Mouse (Mus musculus): ENCODE measurements around the gene Plekhg3. TPM values are rescaled to one million over a fixed set of nuclear protein-coding genes. Genes with fewer than 3 reads are reported as not detected.

Plekhg3 gene
- 10 to 100 TPM; 23.4 to 28.6 (median 24.9) TPM for total RNA-seq (2022)

DNA sequence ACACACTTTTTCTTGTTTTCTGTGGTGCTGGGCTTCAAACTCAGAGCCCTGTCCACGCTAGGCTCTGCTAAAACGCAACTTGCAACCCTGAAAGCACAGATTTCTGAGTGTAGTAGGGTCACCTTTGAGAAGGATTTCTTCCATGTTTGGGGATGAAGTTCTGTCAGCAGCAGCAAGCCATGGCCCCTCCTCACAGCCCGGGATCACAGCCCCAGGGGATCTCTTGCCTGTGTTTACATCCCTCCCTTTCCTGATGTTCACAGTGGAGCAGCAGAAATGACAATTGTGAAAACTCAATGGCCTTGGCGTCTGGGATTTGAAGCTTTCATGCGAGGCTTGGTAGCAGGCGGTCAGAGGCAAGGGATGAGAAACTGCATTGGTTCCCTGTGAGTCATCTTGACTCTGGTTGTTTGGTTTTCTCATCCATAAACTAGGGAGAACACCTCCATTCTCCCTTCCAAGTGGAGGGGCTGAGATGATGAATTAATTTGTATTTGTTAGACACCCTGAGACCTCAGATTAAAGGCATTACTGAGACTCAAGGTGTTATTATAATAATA lies at the start of gene Plekhg3:
TSS of gene Plekhg3 (plus strand) at position 312 of the 560 bp plus-strand sequence.
- DNase-seq (ENCODE audit: low spot score in 2 of 2), result no peak

DNA sequence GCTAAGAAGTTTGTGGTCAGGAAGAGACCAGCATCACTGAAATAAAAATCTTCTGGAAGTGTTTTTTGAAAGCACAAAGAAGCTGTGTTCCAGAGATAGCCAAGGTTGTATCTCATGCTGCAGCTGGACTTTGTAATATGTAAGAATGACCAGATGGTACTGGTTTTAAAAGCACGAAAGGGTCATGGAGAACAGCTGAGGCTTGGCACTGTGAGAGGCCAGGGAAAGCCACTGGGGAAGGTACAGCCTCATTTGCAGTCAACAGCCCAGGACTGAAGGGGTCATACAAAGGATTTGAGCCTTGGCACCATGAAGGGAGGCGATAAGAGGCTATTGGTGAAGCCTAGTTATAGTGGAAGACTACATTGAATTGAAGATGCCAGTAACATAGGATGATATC lies 48.2 kb upstream of the Plekhg3 start:
- no peak for DNase-seq (ENCODE audit: low spot score in 2 of 2)

DNA sequence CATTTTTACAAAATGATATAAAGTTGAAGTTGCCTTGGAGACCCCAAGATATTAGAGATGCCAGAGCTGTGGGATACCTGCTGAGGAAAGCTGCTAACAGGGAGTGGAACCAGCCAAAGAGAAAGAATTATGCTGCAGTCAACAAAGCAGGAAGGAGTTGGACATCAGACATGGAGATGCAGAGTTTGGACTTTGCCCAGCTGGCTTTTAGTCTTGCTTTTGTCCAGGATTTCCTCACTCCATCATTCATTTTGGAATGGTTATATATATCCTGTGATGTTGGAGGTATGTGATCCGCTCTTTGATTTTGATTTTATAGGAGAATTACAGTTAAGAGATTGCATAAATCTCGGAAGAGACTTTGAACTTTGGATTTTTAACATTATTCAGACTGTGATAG lies 47.7 kb upstream of the Plekhg3 start:
- no peak for DNase-seq (ENCODE audit: low spot score in 2 of 2)

DNA sequence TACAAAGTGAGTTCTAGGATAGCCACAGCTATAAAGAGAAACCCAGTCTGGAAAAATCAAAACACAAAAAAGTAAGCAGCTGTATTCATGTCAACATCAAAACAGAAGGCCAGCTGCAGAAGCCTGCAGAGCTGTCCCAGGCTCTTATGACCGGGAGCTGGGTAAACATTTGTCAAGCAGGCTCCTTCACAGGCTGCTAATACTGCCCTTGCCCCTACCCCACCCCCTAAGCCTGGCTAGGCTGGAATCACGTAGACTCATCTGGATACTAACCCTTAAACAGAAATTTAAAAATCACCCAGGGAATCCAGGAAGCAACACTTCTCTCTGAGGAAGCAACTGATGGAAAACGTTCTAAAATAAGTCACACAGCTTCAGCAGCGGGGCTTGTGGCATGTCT lies 45.8 kb upstream of the Plekhg3 start:
- DNase-seq (ENCODE audit: low spot score in 2 of 2), result no peak

DNA sequence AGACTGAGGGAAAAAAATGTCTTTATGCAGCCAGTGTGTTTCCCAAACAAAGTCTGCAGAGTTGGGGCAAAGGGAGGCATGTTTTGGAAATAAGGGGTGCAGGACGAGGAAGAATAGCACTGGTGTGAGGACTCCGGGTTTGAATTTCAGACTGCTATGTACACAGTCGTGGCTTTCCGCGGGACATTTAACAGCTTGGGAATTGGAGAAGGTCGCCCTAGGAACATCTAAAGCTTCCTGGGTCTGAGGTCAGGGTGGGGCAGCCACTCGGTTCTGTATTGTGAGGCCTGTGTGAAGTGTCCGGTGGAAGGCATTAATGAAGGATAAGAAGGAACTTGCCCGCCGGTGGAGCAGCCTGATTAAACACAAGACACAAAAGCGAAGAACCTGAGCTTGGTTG lies 45.3 kb upstream of the Plekhg3 start:
- no peak for DNase-seq (ENCODE audit: low spot score in 2 of 2)

DNA sequence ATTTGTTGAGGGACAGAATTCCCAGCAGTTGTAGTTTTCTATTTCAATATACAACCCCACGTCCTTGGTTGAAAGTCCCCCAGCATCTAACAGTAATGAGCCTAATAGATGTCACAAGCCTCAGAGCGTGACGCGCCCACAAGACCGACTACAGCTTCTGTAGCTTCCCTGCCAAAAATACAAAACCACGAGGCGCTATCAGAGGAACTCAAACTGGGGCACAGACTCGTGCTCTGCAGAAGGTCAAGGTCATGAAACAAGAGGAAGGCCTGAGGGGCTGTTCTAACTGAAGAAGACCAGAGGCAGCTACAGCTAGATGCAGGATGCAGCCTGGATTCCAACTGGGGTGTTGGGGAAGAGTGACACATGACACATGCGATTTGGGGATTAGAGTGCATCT lies 43.7 kb upstream of the Plekhg3 start:
- no peak for DNase-seq (ENCODE audit: low spot score in 2 of 2)

DNA sequence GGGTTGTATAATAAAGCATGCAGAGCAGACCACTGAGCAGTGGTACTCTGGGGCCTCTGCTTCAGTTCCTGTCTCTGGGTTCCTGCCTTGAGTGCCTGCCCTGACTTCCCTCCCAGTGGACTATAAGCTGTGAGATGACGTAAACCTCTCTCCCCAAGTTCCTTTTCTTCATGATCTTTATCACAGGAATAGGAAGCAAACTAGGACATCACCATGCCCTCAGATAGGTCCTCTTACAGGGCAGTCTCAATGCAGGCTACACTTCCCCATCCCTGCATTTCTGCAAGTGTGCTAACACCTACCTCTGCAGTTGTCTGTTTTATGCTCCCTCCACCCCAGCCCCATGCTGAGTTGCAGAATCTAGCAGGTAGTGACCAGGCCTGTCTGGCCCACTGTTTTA lies 39.9 kb upstream of the Plekhg3 start:
- no peak for DNase-seq (ENCODE audit: low spot score in 2 of 2)

DNA sequence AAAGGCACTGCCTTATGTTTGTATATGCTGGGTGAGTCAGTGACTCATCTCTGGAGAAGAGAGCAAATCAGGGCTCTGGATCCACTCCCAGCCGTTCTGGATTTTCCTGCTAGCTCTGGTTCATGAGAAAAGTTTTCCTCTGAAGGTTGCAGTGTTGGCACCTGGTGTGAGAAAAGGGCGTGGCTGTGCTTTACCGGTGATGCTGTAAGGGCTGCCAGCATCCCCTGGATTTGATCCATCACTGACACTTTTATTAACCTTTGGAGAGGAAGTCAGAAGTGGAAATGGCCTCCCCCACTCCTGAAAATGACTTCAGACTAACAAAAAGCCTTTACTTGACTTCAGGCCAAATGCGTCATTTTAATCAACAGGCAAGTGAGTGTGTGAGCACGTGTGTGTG lies 37.2 kb upstream of the Plekhg3 start:
- no peak for DNase-seq (ENCODE audit: low spot score in 2 of 2)

DNA sequence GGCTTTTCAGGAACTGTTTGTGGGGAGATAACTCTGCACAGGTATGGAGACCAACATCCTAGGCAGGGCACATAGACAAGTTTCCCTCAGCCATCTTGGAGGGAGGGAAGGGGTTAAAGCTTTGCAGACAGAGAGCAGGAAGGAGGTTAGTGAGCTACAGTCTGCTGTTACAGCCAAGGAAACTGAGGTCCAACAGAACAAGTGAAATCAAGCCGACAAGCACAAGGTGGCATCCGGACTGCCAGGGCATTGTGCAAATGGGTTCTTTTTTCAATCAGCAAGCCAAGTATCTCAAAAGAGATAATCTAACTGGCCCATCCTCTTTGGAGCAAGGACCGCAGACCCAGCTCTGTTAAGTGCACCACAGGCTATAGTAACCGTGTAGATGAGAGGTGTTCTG lies 35.3 kb upstream of the Plekhg3 start:
- no peak for DNase-seq (ENCODE audit: low spot score in 2 of 2)

DNA sequence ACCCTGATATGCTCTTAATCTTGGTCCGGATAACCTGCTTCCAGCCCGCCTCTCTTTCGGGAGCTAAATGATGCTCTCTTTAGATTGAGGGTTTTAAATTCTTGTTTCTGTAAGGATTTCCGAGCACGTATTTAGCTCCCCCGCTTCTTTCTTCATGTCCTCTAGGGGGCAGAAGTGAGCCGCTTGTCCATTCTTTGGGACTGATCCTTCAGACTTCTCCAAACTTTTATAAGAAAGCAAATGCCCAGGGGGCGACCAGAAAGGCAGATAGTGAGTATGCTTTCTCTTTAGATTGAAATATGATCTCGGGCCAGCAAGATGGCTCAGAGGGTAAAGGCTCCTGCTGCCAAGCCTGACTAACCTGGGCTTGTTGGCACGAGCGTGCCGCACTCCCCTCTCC lies 34.4 kb upstream of the Plekhg3 start:
- peak in 1 of 2 experiments; percentile 49 for DNase-seq (ENCODE audit: low spot score in 2 of 2)

DNA sequence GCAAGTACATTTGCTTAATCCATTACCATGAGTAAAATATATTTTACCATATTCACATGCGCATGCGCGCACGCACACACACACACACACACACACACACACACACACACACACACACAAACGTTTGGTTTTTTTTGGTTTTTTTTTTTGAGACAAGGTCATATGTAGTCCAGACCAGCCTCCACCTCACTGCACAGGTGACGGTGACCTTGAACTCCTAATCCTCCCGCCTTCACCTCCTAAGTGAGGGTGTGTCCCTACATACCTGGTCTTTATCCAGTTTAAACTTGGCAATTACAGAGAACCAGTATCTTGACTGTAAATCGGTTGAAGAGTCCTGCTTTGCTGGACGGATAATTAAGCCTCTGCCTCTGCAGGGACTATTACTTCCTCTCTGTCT lies 31.4 kb upstream of the Plekhg3 start:
- DNase-seq (ENCODE audit: low spot score in 2 of 2), result no peak

DNA sequence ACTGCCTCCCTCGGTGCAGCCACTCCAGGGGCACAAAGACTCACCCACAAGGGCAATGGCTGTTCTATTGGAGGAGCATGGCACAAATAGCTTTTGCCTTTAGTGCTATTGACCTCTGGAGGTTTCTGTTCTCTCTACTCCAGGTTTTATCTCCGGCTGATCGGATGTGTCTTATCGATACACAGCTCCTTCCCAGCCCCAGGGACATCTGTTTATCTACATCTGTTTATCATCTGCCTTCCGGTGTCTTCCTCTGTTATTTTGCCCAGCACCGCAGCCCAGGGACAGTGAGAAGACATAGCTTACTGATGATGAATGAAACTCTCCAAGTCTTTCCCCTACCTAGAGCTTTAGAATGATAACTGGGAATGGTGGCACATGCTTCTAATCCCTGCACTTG lies 30.6 kb upstream of the Plekhg3 start:
- no peak for DNase-seq (ENCODE audit: low spot score in 2 of 2)

DNA sequence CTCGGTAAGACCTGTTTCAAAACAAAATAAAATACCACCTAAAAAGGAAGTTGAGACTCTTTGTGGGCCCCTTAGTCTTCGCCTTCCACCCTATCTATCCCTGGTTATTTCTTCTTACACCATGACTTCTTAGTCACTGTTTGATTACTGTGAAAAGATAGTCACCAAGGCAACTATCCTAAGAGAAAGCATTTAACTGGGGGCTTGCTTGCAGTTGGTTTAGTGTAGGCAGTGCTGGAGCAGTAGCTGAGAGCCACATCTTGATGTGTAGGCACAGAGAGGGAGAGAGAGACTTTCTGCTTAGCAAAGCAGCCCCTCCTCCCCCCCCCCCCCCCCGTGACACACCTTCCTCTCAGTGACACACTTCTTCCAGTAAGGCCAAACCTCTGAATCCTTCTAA lies 29.8 kb upstream of the Plekhg3 start:
- no peak for DNase-seq (ENCODE audit: low spot score in 2 of 2)

DNA sequence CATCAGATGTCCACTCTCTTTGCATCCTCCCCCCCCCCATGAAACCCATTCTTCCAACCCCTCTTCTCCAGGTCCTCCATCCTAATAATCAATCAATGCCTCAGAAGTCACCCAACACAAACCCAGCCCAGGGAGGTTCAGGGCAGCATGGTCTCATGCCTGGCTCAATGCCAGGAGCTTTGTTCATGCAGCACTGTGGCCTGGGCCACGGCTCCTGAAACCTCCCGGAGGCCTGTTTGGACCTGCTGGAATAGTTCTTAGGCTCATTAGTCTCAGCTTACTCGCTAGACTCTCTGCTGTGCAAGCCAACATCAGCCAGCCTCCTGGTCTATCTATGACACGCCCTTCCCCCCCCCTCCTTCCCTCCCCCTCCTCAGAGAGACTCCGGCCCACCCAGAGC lies 27.7 kb upstream of the Plekhg3 start:
- no peak for DNase-seq (ENCODE audit: low spot score in 2 of 2)

DNA sequence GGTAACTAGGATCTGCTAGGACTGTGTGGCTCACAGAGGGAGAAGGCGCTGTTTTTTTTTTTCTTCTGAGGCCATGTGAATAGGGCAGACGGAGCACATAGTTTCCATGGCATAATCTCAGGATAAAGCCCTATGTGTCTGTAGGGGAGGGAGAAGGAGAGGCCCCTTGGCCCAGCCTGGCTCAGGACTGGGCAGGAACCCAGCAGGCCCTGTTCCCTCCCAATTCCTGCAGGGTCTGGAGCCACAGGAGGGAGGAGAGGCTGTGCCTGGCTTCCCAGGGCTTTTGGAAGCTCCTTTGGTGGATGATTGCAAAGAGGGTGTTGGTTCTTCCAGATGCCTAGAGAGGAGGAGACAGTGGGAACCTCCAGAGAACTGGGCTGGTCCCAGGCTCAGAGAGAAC lies 24.2 kb upstream of the Plekhg3 start:
- DNase-seq (ENCODE audit: low spot score in 2 of 2), result no peak

DNA sequence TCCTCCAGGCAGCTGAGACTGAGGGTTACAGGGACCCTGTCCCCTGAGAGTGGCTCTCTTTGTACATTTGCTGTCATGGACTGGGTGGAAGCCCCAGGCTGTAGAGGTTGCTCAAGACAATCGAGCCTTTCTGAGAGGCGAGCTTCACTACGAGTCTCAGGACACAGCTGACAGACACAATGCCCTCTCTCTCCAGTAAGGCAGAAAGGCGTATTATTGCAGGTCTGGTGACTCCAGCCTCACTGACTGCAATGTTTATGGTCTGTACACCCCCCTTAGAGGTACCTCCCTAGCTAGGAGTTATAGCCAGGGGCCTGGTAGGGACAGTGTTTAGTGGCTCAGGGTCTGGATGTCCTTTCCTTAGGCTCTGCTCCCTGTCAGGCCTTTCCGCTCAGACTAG lies 22.9 kb upstream of the Plekhg3 start:
- DNase-seq (ENCODE audit: low spot score in 2 of 2), result peak; percentile 14 to 26

DNA sequence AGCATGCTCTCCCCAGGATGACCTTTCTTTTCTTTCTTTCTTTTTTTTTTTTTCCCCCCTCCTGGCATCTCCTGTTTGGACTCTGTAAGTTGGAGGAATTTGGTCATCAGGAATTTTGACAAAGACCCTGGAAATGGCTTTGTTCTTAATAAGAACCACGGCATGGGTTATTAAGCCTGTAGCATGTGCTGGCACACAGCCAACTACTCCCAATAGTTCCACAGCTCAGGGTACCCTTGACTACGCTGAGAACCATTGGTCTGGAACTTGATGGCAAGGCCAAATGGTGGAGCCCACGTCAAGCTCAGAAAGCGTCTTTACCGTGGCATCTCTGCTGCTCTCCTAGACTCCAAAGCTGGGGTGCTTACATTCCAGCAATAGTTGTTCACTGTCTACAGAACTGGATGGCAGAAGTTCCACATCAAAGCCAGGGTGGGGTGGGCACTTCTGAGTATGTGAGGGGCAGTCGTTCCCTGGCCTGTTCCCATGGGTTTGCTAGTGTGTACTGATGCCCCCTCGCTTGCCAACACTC lies 21.7 kb upstream of the Plekhg3 start:
- no peak for DNase-seq (ENCODE audit: low spot score in 2 of 2)

DNA sequence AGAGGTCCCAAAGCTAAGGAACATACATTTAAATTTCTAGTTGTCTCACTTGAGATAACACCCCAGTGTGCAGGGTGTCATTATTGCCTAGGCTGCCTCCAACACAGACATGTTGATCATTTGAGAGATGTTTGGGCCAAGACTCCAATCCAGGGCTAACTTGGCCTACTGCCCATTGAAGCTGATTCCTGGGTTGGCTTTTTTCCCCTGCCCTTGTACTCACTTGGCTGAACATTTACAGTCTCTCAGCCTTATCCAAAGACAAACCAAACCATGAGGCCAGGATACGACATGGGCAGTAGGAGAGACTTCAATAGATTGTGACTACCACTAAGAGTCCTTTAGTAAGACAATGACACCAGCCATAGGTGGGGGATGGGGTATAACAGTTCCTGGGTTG lies 18.0 kb upstream of the Plekhg3 start:
- DNase-seq (ENCODE audit: low spot score in 2 of 2), result no peak

DNA sequence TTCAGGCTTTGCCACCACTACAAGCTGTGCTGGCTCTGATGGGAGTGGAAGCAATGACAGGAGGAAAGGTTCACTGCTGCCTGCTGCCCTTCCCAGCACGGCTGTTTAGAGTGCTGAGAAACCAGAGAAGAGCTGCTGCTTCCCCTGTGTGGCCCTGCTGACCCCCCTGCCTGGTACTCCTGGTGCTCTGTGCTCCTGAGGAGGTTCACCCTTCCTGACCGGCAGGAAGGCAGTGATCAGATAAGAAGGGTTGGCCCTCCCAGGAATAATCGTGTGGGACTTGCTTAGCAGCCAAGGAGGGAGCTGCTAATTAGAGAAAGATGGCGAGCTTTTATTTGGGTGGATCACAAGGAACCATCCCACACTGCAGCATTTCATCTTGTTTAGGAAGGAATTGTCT lies 15.8 kb upstream of the Plekhg3 start:
- no peak for DNase-seq (ENCODE audit: low spot score in 2 of 2)

DNA sequence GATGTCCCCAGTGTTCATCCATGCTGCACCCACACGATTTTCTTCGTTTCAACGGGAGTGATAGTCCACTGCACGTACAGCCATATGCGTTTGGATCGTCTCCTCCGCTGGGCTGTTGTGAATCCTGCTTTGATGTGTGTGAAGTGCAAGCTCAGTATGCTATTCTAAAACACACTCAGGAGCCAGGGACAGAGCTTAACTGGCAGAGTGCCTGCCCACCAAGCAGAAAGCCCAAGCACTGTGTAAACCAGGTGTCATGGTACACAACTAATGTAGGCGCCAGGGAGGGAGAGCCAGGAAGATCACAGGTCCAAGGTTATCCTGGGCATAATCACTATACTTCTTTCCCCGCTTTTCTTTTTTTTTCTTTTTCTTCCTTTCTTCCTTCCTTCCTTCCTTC lies 12.7 kb upstream of the Plekhg3 start:
- no peak for DNase-seq (ENCODE audit: low spot score in 2 of 2)

DNA sequence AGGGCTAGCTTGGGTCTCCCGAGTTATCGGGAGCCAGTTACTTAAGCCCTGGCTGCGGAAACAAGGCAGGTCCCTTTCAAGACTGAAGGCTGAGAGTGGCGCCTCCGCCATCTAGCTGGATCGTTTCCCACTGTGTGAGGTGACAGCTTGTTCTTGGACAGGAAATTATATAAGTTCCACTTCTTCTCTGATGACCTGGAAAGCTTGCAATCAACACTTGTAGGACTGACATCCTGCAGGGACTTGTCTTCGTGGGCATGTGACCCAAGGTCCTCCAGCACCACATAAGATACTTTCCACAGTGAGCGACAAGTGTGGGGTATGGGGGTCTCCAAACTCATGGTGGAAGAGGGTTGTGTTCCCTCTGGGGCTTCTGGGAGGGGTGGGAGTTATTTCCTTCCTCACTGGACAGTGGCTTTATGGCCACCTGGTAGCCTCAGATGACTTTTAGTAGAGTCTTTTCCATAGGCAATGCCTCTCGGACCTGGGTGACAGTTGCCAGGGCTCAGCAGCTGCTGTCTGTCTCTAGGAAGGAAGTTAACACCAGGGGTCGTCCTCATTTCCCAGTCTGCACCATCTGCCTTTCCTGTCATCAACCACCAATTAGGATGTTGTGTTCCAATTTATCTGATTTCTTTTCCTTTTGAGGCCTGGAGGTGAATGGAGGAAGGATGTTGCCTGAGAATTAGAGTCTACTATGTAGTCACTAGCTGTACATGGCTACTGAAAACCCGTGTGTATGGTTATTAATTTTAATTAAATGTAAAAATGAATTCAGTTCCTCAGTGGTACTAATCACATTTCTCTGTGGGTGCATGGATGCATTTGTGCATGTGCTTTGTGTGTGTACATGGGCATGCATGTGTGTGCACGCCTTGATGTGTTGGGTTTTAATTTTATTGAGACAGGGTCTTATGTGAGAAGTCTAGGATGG lies 11.5 kb upstream of the Plekhg3 start:
- no peak for DNase-seq (ENCODE audit: low spot score in 2 of 2)

DNA sequence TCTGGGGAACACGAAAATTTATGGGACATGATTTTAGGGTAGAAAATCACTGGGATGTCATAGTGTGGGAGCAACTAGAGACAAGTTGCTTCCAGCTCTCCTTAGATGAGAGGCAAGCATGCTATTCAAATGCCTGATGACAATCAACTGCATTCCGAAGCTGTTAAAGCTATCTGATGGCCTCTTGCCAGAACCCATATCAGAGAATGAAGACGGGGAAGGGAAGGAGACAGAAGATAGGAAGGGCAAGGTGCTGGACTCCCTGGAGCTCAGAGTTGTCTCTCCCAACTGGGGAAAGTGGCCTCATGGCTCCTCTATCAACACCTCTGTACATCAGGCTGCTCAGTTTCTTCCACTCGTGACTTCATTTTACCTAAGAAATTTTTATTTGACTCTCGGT lies 7.0 kb upstream of the Plekhg3 start:
- DNase-seq (ENCODE audit: low spot score in 2 of 2), result no peak

DNA sequence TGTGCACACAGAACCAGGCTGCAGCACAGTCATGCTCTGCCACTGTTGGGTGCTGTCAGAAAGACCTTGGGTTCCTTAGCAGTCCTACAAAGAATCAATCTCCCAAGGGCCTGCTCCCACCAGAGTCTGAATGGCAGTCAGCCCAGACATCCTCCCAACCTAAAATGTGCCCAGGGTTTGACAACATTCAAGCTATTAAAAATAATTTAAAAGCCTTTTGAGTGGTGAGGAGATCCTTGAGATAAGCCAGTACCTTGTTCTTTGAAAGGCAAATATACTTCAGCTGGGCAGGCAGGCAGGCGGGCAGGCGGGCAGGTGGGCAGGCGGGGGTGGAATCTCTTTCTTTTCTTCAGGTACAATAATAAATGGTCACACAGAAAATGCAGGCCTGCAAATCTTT lies 5.8 kb upstream of the Plekhg3 start:
- no peak for DNase-seq (ENCODE audit: low spot score in 2 of 2)
